Mouse (Mus musculus) heart, adult 2 months (tissue): ENCODE measurements around the gene Ptpn9. TPM values are rescaled to one million over a fixed set of nuclear protein-coding genes. Genes with fewer than 3 reads are reported as not detected.

Experiments
- DNase-seq, 2 experiments: peaks; one replicate each; pipeline ENCODE4 v3.0.0; 2021
- H3K27ac ChIP-seq: fragments of 200-600 bp; 2 replicates; pipeline ENCODE4 v1.8.1; 2022
- H3K27me3 ChIP-seq: fragments of 200-500 bp; 2 replicates; pipeline ENCODE4 v1.6.1; 2012; ENCODE audit warnings: mild to moderate bottlenecking, low read length, inconsistent platforms, mixed read lengths; ENCODE audit not compliant: control insufficient read depth, insufficient read depth
- H3K36me3 ChIP-seq: fragments of 200-500 bp; 2 replicates; pipeline ENCODE4 v1.6.1; 2012; ENCODE audit warnings: low read length, inconsistent platforms; ENCODE audit not compliant: control insufficient read depth, insufficient read depth
- H3K4me1 ChIP-seq: fragments of 200-500 bp; 2 replicates; pipeline ENCODE4 v1.6.1; 2011; ENCODE audit warnings: low read length; ENCODE audit not compliant: control insufficient read depth, insufficient read depth
- H3K4me3 ChIP-seq: fragments of 200-600 bp; 2 replicates; pipeline ENCODE4 v1.8.1; 2022
- H3K79me2 ChIP-seq: fragments of 200-500 bp; replicated peaks from 2 replicates; pipeline ENCODE4 v1.6.1; 2012; ENCODE audit warnings: mild to moderate bottlenecking, inconsistent platforms, low read length, moderate library complexity, mixed read lengths; ENCODE audit not compliant: control insufficient read depth, insufficient read depth
- H3K9ac ChIP-seq: fragments of 200-500 bp; 2 replicates; pipeline ENCODE4 v1.6.1; 2012; ENCODE audit warnings: low read depth, mild to moderate bottlenecking, control low read depth, inconsistent platforms, low read length, mixed read lengths
- CTCF ChIP-seq: fragments of 200-600 bp; IDR thresholded peaks from 2 replicates; pipeline ENCODE4 v1.8.1; 2022; ENCODE audit warnings: antibody characterized with exemption, mild to moderate bottlenecking, moderate library complexity
- EP300 ChIP-seq: fragments of 200-500 bp; IDR thresholded peaks from 2 replicates; pipeline ENCODE4 v1.6.1; 2011; ENCODE audit warnings: low read depth, low read length, control low read depth; ENCODE audit not compliant: insufficient read depth
- POLR2A ChIP-seq: fragments of 200-500 bp; IDR thresholded peaks from 2 replicates; pipeline ENCODE4 v1.6.1; 2011; ENCODE audit warnings: mild to moderate bottlenecking, low read depth, low read length, control low read depth; ENCODE audit not compliant: insufficient read depth
- WGBS: fragments of 180-500 bp; shearing (Covaris S2); methylation state at CpG from one replicate; pipeline ENCODE4 v1.1.7; 2018; 5-methylcytosine and 5-hydroxymethylcytosine counted together
- intact Hi-C: fragments of 180-260 bp; cut with DNase I; formaldehyde crosslinking; loops from one replicate; pipeline ENCODE4 v1.15.1; 2025
- polyA plus RNA-seq: library from polyadenylated mRNA; depleted of rRNA; stranded (reverse); fragments of >200 nt; gene quantifications from 2 replicates; pipeline ENCODE4 v1.2.3, GENCODE M21; 2012
- total RNA-seq, 2 experiments: library from RNA; stranded (reverse); gene quantifications; 2 replicates each; pipeline ENCODE4 v1.2.3; 2021

Ptpn9 gene
- total and polyA plus RNA-seq, 3 experiments = 7.5 to 9.5 (median 8.2) TPM

DNA sequence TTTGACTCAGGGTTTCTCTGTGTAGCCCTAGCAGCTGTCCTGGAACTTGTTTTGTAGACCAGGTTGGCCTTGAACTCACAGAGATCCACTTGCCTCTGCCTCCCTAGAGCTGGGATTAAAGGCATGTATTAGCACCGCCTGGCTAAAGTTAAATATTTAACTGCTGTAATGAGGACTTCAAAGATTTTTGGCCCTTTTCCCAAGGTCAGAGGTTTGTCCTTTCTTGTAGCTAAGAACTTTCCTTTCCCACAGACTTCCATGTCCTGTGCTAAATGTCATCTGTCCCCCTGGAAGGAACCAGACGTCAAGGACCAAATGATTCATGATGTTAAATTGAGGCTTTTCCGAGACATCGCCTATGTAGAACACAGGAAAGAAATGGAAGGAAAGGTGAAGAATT is 8.3 kb downstream of the Ptpn9 start:
- no peak for DNase-seq

DNA sequence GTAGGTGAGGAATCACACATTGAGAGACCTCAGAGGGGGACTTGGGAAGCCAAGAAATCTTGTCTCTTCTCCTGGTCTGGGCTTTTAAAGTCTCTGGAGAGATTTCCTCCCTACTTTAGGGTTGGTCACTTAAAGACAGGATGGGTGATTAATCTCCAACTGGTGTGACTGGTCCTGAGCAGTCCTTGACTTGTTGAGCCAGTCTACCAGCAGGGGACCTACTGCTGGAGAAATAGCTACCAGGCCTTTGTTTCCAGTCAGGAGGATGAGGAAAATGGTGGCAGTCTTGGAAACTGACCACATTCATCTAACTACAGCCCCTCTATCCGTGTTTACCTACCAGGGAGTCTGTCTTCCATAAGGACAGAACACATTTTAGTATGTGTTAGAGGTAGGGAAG is 17.7 kb downstream of the Ptpn9 start:
- Histone ChIP-seq H3K4me1 (peaks cover 2% of the 10 kb centered on the region; the same call in 1 of the 2 replicates), H3K27ac (no peak overlapping the region), H3K36me3 (peaks cover 3% of the 10 kb centered on the region), H3K27me3 (no peaks in the 10 kb centered on the region), H3K79me2 (no peaks in the 10 kb centered on the region; the same call in 1 of the 2 replicates), H3K4me3 (no peak overlapping the region), H3K9ac (no peak overlapping the region)
- no peak for DNase-seq
- no peak for TF ChIP-seq POLR2A
- TF ChIP-seq EP300 = no peak
- TF ChIP-seq CTCF = no peak
- 82% methylated on average over 1 of the region's 1 CpGs for WGBS
- intact Hi-C loops = no loop called here

More for the DNA sequence above, 8.3 kb downstream of the Ptpn9 start:
- 36% methylated on average over 4 of the region's 4 CpGs for WGBS
- Histone ChIP-seq H3K4me3 (no peak overlapping the region), H3K27me3 (no peaks in the 10 kb centered on the region), H3K79me2 (peaks cover 2% of the 10 kb centered on the region), H3K9ac (no peak overlapping the region), H3K4me1 (peaks cover 1% of the 10 kb centered on the region), H3K36me3 (peaks cover 5% of the 10 kb centered on the region), H3K27ac (no peak overlapping the region)
- intact Hi-C loops = no loop called here
- TF ChIP-seq POLR2A (no peak), CTCF (no peak), EP300 (no peak)

DNA sequence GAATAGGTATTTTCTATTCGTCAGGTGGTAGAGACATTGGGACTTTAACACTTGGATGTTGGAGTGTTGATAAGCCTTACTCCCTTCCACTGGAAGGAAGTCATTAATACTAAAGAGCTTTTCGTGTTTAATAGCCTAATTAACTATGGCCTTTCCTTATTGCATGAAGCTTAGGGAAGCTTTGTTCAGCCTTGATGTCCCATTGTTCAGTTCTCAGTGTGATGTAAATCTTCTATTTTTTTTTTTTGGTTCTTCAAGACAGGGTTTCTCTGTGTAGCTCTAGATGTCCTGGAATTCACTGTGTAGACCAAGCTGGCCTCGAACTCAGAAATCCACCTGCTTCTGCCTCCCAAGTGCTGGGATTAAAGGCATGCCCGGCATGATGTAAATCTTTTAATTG is 18.2 kb downstream of the Ptpn9 start:
- no peak overlapping the region for H3K4me3 ChIP-seq
- no peaks in the 10 kb centered on the region; the same call in 1 of the 2 replicates for H3K79me2 ChIP-seq
- no peaks in the 10 kb centered on the region for H3K27me3 ChIP-seq
- 78% methylated on average over 4 of the region's 4 CpGs for WGBS
- no peak for TF ChIP-seq CTCF
- no peak for TF ChIP-seq EP300
- TF ChIP-seq POLR2A = no peak
- H3K9ac ChIP-seq = no peak overlapping the region
- H3K4me1 ChIP-seq = peaks cover 2% of the 10 kb centered on the region; the same call in 1 of the 2 replicates
- no peak for DNase-seq
- intact Hi-C loops = no loop called here
- H3K27ac ChIP-seq = no peak overlapping the region
- H3K36me3 ChIP-seq = peaks cover 3% of the 10 kb centered on the region

DNA sequence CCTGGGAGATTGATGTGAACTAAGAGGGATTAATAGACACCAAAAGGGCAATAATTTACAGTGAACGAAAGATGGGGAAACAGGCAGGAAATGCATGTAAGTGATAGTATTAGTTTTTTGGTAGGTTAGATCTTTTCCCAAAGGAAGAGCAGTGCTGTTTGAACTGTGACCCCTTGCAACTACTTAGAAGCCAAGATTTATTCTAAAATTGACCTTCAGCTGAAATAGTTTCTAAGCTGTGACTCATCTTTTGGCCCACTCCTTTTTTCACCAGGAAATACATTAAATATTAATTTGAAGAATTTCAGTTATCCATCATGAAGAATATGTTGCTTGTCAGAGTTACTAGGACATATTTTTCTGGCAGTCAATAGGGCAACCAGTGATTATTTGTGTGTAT is 19.0 kb downstream of the Ptpn9 start:
- H3K4me1 ChIP-seq = peaks cover 2% of the 10 kb centered on the region; the same call in 1 of the 2 replicates
- H3K4me3 ChIP-seq = no peak overlapping the region
- no peaks in the 10 kb centered on the region; the same call in 1 of the 2 replicates for H3K79me2 ChIP-seq
- no peak for DNase-seq
- intact Hi-C loops = no loop called here
- no peak overlapping the region for H3K9ac ChIP-seq
- no peaks in the 10 kb centered on the region for H3K27me3 ChIP-seq
- TF ChIP-seq CTCF (no peak), POLR2A (no peak), EP300 (no peak)
- peaks cover 3% of the 10 kb centered on the region for H3K36me3 ChIP-seq
- no peak overlapping the region for H3K27ac ChIP-seq
- WGBS = 73% methylated on average over 1 of the region's 1 CpGs

DNA sequence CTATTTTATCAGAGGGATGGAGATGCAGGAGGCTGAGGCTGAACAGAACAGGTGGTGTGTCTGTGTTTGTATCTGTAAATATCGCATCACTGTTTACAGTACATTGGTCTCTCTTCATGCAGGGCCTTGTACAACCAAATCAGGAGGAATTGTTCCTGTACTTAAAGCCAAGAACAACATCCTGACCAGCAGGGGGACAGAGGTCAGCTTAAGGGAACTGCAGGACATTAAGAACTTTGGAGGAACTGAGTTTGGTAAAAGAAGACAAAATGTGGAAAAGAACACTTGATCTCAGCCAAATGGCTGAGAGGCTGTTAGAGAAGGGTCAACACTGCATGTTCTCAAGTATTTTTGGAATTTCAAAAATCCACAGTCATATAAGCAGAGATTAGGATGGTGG is 20.0 kb downstream of the Ptpn9 start:
- 47% methylated on average over 1 of the region's 1 CpGs for WGBS
- no peak overlapping the region for H3K4me3 ChIP-seq
- peaks cover 3% of the 10 kb centered on the region for H3K36me3 ChIP-seq
- H3K9ac ChIP-seq = no peak overlapping the region
- no peaks in the 10 kb centered on the region for H3K27me3 ChIP-seq
- peak in 1 of 2 experiments; percentile 35 for DNase-seq
- no peaks in the 10 kb centered on the region; the same call in 1 of the 2 replicates for H3K79me2 ChIP-seq
- TF ChIP-seq EP300 (no peak), POLR2A (no peak), CTCF (peak; percentile 57)
- no peak overlapping the region for H3K27ac ChIP-seq
- intact Hi-C loops = no loop called here
- H3K4me1 ChIP-seq = peaks cover 2% of the 10 kb centered on the region; the same call in 1 of the 2 replicates

DNA sequence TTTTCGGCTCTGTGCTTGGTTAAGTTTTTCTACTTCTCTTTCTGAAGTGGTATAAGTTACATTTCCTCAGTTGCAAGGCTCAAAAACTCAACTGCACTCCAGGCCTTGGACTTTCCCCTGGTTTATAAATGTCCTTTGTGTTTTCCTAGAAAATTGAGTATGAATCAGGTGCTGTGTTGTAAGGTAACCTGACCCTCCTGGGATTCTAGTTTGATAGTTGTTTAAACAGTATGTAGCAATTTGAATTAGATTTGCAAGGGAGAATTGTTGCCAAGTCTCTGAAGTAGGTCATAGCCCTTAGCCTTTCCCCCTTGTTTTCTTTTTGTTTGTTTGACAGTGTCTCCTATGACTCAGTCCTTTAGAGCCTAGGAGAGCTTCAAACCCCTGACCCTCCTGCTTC is 22.9 kb downstream of the Ptpn9 start:
- H3K27ac ChIP-seq = no peak overlapping the region
- no peak overlapping the region for H3K4me3 ChIP-seq
- no peak for DNase-seq
- H3K27me3 ChIP-seq = no peaks in the 10 kb centered on the region
- intact Hi-C loops = no loop called here
- H3K79me2 ChIP-seq = no peaks in the 10 kb centered on the region; the same call in 1 of the 2 replicates
- peaks cover 3% of the 10 kb centered on the region for H3K36me3 ChIP-seq
- WGBS = 79% methylated on average over 1 of the region's 1 CpGs
- TF ChIP-seq CTCF = no peak
- TF ChIP-seq POLR2A = no peak
- no peak for TF ChIP-seq EP300
- peaks cover 2% of the 10 kb centered on the region; the same call in 1 of the 2 replicates for H3K4me1 ChIP-seq
- no peak overlapping the region for H3K9ac ChIP-seq
